Mouse (Mus musculus) 3T3-L1 (cell line): ENCODE measurements around the gene Stard9.

Experiments
- DNase-seq: peaks from one replicate; pipeline ENCODE4 v3.0.0-alpha.2; 2015; ENCODE audit warnings: low read depth, low spot score

Gene Stard9

DNA sequence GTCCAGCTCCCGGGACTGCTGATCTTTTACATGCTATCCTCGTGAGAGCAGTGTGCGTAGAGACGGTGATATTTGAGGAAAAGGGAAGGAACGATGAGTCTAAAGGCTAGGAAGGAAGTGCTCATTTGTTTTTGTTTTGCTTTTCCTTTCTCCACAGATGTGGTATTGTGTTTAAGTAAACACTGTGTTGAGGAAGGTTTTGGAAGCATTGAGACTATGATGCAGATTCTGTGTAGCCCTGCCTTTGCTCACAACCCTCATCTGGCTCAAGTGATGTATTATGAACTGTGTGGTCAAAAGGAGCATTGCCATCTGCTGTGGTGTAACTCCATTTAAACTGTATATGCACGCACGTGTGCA lies 24.0 kb downstream of the Stard9 start:
- no peak for DNase-seq

DNA sequence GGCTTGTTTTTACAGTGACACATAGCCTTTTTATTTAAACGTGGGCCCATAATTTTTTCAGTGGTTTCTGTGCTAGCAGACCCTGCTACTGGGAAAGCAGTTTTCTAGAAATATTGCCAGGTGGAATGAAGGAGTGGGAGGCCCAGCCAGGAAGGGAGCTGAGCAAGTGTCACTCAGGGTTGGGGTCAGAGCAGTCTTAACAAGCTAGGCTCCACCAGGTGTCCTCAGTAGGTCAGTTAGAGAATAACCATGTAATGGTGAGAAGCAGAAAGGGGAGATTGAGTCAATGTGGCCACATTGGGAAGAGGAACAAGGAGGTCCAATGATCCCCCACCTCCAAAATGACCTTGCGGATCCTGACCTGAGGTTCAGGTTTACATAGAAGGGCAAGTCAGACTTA lies 25.8 kb downstream of the Stard9 start:
- DNase-seq = no peak

DNA sequence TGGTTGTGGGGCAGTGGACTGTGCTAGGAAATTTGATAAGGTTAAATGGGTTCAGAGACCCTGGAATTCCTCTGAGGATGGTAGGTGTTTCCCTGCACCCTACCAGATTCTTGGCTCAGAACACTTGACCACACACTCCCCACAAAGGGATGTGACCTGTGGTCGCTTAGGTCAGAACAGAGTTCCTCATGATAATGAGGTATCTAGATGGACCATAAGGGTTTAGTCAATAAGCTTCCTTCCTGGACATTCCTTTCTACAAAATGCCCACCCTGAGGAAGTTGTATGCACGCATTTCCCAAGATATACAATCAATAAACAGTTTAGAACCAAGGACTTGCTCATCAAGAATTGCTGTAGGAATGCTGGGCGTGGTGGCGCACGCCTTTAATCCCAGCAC lies 27.0 kb downstream of the Stard9 start:
- no peak for DNase-seq

DNA sequence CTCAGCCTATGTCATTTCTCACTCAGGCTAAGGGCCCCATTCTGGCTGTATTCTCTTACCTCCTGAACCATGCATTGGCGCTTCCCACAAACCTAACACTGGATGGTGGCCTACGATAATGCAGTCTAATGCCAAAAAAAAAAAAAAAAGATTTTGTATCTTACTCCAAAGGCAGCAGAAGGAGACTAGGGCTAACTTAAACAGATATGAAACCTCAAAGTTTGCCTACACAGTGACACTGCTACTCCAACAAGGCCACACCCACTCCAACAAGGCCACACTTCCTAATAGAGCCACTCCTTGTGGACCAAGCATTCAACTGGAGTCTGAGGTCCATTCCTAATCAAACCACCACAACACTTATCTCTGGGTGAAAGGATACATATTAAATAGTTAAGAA lies 27.8 kb downstream of the Stard9 start:
- no peak for DNase-seq

DNA sequence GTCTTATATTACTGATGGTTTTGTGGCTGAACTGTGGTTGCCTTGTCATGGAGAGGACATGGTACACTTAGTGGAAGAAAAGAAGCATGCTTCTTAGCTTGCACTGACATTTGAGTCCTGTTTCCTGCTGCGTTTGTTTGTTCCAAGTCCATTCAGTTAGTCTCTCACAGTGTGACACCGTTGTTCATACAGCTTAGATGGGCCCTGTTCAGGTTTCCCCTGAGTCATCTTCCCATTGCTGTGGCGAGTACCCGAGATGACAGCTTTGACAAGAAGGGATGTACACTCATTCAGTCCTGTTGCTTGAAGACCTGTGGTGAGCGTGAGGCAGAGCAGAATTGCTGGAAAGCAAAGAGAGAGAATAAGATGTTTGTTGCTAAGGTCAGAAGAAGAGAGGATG lies 29.6 kb downstream of the Stard9 start:
- no peak for DNase-seq

DNA sequence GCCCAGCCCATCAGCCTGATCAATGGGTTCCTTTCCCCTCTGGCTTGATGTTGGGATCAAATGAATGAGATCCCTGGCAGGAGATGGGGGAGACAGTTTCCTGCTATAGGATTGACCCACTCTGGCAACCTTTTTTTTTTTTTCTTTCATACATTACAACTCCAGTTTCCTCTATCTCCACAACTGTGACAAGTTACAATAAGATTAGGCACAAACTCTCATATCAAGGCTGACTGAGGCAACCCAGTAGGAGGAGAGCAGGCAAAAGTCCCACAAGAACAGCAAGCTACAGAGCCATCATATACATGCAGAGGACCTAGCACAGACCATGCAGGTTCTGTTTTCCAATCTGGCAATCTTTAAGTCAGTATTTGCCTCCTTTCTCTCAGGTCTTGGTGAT lies 30.4 kb downstream of the Stard9 start:
- no peak for DNase-seq

DNA sequence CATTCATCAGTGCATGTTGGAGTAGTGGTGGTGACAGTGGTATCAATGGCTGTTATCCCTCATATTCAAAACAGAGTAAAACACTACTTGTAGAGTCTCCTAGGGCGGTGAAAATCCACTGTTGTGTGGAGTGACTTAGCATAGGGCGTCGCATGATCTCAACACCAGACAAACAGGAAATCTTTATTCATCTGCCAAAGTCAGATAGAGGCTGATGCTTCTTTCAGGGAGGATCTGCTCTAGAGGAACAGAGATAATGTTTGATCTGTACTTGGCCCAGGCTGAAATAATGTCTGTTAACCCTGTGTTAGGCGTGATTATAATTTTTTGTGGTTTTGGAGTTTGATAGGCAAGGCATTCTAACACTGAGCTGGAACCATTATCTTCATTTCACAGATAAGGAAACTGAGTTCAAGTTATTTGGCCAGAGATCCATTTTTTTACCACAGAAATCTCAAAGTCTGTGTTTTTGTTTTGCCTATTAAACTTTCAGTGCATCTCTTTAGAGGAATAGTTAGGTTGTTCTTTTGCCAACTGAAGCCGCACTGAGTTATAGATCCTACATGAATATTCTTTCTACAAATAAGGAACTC lies 31.7 kb downstream of the Stard9 start:
- DNase-seq = no peak

DNA sequence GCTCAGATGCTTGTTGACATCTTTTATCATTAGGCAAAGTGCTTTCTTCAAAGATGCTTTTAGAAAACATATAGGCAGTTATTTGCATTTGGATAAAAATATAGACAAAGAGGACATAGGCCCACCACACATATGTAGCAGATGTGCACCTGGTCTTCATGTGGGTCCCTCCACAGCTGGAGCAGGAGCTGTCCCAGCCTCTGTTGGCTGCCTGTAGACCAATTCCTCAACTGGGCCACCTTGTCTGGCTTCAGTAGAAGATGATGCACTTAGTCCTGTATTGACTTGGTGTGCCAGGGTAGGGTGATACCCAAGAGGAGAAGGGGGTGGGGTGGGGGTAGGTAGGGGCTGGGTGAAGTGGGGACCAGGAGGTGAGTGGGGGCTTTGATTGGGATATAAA lies 33.8 kb downstream of the Stard9 start:
- no peak for DNase-seq

DNA sequence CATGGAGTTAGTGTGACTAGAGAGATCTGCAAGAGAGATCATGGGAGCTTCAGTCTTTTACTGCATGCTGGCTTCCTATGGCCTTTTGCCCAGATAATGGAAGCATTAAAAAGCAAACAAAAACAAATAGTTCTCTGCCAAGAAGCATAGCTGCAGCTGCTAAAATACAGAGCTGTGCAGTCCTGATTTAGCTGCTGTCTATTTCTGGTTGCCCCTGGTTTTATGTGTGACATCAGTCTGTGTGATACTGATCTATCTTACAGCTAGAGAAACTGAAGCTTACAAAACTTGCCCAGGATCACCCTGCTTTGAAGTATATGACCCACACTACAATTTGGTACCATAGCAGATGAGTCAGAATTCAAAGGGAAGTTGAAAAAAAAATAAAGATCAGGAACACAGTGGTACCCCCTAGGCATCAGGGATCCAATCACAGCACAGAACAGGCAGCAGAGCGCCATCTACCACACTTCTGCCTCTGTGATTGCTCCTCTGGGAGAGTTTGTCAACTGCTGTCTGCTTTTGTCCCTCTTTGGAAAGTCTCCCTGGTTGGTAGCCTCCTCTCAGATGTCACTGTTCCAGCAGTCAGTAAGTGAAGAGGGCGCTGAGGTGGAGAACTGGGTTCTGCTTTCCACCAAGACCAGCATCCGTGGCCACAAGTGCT lies 34.7 kb downstream of the Stard9 start:
- DNase-seq = peak; percentile 34

DNA sequence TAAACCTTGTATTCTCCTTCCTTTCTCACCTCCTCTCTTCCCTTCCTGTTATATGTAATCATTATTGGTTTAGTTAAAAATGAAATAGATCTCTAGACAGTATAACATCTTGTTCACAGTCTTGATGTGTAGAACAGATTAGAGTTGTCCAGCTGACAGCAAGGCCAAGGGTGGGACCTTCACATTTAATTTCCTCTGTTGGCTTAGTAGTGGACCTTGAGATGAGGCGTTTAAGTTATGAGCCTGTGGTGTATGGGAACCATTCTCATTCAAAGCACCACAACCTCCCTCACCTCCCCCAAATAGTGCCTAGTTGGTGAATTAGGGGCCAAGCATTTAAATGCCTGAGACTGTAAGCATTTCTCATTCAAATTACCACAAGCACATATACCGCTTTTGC lies 38.5 kb downstream of the Stard9 start:
- no peak for DNase-seq

DNA sequence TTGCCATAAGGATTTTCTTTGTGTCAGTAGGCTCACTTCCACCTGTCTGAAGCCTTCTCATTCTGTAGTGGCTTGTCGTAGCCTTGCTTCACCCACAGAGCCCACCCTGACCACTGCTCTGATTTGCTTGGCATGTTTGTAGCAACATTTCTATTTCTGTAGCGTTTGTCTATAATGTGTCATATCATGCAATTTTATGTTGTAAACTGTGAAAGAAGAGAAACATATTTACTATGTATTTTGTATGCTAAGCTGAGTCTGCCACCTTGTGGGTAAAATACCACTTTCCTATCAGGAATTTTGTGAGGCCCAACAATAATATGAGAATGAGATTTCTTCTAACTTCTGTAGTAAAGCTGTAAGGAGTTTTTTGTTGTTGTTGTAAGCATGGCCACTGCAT lies 41.3 kb downstream of the Stard9 start:
- peak; percentile 37 for DNase-seq

DNA sequence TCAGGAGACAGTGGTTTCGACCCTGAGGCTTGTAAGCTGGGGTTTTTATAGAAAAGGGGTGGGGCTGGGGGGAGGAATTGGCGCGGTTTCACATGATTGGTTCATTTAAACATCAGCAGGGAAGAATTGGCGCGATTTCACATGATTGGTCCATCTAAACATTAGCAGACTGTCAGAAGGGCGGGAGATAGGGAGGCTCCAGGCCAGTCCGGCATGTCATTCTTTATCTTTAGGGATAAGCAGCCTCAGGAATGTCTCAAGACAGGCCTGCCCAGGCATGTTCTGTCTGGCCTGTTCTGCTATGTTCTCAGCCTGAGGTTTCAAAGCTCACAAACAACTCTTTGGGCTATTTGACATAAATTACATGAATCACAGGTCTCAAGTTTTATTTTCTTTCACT lies 52.2 kb downstream of the Stard9 start:
- peak; percentile 16 for DNase-seq

DNA sequence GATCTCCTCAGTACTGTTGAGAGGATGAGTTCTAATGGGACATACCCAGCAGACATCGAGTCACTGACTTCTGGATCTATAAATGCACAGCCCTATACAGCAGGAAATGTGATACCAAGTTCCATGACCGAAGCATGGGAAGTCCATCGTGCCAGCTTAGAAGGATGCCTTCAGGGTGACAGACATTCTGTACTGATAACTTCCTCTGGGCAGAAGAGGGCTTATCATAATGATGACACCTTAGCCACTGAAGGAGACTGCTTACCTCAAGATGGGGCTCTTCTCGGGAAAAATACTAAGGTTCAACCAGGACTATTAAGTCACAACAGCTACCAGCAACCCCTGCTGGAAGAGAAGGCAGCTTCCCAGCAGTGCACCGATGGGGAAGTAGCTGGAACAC lies 68.8 kb downstream of the Stard9 start:
- DNase-seq = no peak

DNA sequence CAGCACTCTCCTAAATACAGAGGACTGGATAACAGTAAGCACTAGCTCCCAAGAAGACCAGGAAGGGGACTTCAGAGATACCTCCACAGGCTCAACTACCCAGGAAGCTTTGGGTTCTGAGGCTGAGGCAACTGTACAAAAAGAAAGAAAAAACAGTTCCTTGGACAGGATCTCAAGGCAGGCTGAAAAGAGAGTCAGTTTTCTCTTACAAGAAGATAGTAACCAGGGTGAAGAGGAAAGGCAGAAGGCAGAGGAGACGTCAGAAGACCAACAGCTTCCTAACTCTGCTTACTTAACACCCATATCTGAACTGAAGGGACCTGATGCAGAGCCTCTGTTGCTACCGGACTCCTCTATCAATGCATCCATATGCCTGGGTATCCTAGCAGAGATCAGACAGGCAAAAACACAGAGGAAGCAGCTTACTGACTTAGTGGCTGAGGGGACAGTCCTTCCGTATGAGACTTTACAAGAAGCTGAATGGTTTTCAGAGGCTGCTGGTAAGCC lies 71.5 kb downstream of the Stard9 start:
- no peak for DNase-seq

DNA sequence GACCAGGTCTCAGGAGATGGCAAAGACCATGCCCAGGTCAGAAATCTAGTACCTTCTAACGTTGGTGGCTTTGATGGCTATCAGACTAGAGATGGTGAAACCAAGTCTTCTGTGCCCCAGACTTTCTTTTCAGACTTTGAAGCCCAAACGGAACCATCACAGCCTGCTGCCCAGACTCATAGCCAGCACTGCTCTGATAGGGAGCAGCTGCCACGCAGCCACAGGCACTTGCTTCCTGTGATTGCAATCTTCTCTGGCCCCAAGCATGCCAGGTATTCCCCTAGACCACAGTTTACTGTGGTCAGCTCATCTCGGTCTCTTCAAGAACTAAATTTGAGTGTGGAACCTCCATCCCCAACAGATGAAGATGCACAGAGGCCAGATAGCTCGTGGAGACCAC lies 73.8 kb downstream of the Stard9 start:
- DNase-seq = no peak

DNA sequence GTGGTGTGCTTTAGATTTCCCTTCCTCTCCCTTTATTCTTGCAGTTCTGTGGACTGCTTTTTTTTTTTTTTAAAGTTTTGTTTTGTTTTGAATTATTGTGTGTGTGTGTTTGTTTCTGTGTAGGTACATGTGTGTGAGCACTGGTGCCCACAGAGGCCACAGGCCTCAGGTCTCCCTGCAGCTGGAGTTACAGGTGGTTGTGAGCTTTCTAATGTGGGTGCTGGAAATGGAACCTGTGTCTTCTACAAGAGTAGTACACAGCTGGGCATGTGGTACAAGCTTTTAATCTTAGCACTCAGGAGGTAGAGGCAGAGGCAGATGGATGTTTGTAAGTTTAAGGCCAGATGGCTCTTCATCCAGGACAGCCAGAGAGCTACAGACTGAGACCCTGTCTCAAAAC lies 78.1 kb downstream of the Stard9 start:
- no peak for DNase-seq

DNA sequence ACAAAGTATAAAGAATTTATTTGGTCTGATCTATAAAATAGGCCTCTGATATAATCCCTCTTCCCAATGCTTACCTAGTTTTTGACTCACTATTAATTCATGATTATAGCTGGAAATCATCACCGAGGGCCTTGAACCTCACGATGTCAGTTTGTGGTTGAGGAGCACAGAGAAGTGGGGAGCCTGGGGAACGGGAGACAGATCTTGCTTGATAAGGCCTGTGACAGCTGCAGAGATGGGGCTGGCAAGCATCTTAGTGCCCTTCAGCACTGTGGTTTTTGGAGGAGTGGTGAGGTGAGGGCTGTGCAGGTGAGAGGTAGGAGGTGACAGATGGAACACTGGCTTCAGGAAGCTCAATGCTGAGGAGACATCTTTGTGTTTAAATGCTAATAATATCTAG lies 81.2 kb downstream of the Stard9 start:
- DNase-seq = no peak

DNA sequence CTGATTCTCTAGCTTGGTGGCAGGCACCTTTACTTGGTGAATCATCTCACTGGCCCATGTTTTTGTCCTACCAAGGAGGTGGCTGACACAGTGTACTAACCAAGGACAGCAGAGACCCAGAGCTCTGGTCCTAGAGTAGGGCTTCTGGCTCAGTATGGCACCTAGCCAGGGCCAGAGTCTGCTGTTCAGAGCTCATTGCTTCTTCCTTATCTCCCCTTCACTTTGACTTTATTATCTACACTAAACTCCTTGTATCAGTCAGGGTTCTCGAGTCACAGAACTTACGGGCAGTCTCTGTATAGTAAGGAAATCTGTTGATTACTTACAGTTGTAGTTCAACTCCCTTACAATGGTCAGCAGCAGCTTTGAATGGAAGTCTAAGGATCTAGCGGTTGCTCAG lies 82.0 kb downstream of the Stard9 start:
- DNase-seq = no peak

DNA sequence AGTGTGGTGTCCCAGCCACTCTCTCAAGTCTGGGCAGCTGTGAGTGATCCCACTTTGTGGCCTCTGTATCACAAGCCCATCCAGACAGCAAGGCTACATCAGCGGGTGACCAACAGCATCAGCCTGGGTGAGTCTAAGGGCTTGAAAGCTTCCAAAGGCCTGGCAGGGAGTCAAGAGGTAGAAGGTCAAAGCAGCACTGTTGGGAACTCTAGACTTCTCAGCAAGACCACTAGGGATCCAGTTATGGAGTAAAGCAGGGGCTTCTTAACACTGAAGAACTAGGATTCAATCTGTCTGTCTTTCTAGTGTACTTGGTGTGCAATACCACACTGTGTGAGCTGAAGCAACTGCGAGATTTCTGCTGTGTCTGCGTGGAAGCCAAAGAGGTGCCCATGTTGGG lies 84.5 kb downstream of the Stard9 start:
- DNase-seq = no peak

DNA sequence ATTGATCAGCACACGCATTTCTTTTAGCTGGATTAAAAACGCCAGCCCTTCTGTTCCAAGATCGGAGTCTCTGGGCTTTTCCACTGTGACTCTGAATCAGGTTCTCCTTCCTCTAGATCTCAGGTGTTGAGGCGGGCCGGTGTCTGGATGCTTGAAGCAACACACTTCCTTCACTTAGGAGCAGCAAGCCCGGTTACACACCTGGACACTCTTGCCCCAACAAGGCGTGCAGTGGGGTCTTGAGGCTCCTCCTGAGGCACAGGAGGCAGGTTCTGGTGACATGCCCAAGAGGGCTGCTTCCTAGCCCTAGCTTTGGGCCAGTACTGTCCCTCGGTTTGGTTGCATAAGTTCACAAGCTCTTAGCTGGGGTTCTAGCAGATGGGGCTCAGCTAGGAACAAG lies 89.6 kb downstream of the Stard9 start:
- DNase-seq = no peak

DNA sequence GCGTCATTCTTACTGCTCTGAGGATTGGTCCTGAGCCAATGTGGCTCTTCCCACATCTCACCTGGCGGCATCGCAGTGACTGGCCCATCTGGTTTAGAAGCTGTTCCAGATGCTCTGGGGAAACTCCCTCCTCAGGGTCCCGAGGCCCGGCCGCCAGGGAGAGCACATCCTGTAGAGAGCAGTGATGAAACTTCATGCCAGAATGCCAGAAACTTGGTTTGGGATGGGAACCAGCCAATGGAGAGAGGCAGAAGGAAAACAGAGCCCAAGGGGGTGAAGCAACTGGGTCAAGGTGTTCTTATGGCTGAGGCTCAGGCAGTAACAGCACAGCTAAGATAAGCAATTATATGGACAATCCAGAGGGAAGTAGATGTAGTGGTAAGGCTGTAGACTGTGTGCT lies 91.9 kb downstream of the Stard9 start:
- no peak for DNase-seq

DNA sequence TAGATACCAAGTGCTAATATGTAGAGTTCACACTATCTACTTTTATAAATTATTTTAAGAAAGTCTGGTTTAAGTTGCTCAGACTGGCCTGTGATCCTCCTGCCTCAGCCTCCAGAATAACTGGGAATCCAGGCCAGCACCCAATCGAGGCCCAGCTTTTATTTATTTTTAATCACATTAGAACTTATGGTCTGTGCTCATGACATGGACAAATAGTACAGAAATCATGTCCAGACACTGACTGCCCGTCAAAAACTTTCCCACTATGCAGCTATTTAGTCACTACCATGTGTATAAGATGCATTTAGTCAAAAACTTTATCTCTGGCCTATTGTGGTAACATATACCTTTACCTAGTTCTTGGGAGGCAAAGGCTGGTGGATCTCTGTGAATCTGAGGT lies 93.0 kb downstream of the Stard9 start:
- no peak for DNase-seq

DNA sequence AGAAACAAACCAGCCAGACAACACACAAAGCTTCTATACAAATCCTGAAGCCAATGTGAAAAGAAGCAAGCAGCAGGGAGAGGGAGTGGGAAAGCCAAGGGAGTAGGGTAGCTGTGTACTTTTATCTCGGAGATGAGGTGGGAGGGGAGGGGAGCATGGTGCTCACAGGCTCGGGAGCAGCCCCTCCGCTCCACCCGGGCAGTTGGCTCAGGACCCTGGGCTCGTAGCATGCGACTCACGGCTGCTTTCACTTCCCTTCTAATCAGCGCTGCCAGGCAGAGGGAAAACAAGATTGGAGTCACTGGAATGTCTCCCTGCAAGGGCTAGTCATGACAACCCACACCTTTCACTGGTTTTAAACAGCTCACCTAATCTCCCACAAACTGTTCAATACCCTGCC lies 93.6 kb downstream of the Stard9 start:
- no peak for DNase-seq

DNA sequence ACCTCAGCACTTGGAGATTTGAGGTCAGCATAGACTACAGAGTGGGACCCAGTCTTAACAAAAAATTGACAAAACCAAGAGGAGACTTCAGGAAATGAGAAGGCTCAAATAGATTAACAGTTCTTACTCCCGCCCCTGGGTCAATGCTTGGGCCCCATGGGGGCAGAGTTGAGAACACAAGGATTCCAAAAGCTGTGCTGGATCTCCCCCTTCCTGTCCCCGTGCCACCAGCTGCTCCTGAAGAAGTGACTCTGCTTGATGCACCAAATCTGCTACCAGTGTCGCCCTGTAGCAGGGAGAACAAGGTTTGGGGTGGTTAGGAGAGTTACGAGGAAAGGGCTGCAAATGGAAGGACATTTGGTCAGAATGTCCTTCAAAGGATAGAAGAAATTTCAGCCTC lies 94.7 kb downstream of the Stard9 start:
- DNase-seq = no peak
